Mouse (Mus musculus) embryonic stem cell, embryonic (primary cell): ENCODE data around the gene Ptpn3.
"Not testable (repeated sequence)": the region's sequence is repeated elsewhere in the genome, so short reads cannot be mapped to it uniquely, and the experiment has no call there.

Experiments used
- CTCF ChIA-PET, 4 experiments: fragments of 300-600 bp in 2 of 4; fragments of 350-600 bp in 2 of 4; sonication (Branson Sonifier 250); formaldehyde crosslinking; loops; one replicate each; lab custom pipeline; 2022; ENCODE audit warnings: inconsistent platforms in 2 of 4; lab: Charles Lee
- POLR2A ChIA-PET, 4 experiments: fragments of 300-600 bp in 2 of 4; fragments of 350-600 bp in 2 of 4; sonication (Branson Sonifier 250); formaldehyde crosslinking; loops; one replicate each; lab custom pipeline; 2022; ENCODE audit warnings: antibody characterized with exemption in 4 of 4, inconsistent platforms in 1 of 4; lab: Charles Lee

Ptpn3 gene

DNA sequence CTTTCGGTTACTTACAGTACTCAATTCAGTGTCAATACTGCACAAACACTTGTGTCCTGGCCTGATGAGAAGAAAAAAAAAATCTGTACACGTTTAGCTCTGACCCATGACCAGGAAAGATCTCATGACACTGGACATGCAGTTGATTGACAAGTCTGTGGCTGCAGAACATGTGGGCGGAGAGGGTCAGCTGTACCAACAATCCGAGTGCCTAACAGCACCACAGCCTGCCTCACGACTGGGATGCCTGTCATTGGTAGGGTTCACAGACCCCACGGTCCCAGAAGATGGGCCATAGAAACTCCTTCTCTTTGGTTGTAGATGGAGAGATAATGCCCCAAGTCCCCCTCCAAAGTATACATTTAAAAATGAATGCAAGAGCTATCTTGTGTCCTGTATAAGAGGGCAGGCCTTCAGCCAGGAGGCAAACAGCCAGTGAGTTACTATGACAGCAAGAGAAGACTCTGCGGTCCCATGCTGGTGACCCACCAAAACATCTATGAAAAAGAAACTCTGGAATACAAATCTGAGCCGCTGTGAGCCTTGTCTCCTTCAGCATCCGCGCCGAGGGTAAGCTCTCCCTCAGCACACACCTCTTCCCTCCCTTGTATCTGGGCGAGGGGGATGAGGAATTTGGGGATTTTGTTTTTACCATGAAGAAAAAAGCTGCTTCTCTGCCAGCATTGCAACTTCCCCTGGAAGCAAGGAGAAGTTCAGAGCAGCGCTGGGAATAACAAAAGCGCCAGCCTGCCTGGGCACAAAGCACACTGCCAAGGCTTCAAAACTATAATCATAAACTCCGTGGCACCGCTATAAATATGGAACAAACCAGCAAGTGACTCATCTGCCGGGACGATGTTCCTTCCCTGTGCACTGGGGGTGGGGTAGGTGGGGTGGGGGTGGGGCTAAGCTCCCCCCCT, 72.8 kb downstream of the Ptpn3 start:
- ChIA-PET POLR2A (no interaction called here), CTCF (no interaction called here)

DNA sequence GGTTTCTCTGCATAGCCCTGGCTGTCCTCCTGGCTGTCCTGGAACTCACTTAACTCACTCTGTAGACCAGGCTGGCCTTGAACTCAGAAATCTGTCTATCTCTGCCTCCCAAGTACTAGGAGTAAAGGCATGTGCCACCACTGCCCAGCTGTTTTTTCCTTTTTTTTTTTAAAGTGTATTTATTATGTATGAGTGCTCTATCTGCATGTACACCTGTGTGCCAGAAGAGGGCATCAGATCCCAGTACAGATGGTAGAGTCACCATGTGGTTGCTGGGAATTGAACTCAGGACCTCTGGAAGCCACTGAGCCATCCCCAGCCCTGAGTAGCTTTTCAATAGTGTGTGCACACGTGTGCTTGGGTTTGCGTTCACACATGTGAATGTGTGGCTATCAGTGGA, 76.9 kb downstream of the Ptpn3 start:
- POLR2A ChIA-PET, result interaction anchor here in 1 of 4 experiments (1.1 kb wide), 1 partner anchor 16 kb away, joined by 4 read pairs; no protein-coding TSS in a partner anchor
- CTCF ChIA-PET, result interaction anchor here in 3 of 4 experiments (0.5 to 1.4 kb wide), 10 partner anchors 8 to 1028 kb away, joined by 3 to 5 read pairs (median 3); no protein-coding TSS in a partner anchor

DNA sequence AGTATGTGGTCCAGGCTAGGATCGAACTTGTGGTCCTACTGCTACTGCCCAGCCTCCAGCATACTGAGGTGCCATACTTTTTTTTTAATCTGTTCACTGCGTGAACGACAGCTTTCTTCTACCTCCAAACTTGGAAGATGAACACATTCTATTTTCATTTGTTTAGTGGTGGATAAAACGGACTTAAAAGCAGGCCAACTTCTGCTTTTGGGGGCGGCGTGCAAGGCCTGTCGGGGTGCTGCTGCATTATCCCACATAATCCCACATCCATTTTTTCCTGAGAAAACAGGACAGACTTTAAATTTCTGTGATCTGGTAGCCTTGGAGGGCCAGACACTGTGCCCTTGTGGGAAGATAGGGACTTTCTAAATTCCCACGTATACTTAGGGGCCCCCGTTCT, 83.9 kb downstream of the Ptpn3 start:
- ChIA-PET POLR2A (interaction anchor here in 1 of 4 experiments (0.9 to 1.2 kb wide), 3 partner anchors 9 to 173 kb away, joined by 3 read pairs; no protein-coding TSS in a partner anchor), CTCF (interaction anchor here in 2 of 4 experiments (0.6 to 1.0 kb wide), 3 partner anchors 56 to 541 kb away, joined by 4 to 5 read pairs (median 4); no protein-coding TSS in a partner anchor)

DNA sequence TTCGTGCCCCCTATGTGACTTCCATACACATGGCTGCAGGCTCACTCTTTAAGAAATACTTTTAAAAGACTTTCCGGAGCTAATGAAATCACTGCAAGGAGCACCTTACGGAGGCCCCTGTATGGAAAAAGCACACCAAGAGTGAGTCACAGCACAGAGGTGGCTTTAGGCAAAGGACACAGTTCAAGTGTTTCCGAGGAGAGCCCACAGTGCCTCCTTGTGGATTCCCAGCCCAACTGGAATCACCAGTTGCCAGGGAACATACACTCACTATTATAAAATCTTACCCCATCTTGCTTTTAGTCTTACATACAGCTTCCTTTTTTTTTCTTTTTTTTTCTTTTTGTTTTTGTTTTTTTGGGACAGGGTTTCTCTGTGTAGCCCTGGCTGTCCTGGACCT, 85.1 kb downstream of the Ptpn3 start:
- POLR2A ChIA-PET, result no interaction called here
- CTCF ChIA-PET, result interaction anchor here in 2 of 4 experiments (0.6 to 1.5 kb wide), 5 partner anchors 8 to 252 kb away, joined by 3 to 6 read pairs (median 4); no protein-coding TSS in a partner anchor

DNA sequence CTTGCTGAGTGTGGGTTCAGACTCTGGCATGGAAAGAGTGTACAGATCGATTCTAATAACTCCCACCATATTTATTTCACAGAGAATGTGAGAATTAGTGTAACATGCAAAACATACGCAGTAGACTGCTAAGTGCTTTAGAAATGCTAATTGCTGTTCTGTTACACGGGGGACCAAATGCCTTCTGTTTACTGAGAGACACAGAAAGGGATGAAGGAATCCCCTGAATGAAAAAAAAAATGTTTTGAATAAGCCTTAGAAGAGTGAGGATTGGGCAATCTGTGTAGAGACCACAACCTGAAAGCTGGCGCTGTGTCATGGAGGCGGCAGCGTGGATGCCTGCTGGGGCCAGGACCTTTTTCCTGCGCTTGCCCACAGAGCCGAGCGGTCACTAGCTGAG, 86.8 kb downstream of the Ptpn3 start:
- POLR2A ChIA-PET, result interaction anchor here in 1 of 4 experiments (0.7 kb wide), 1 partner anchor 194 kb away, joined by 3 read pairs; no protein-coding TSS in a partner anchor
- CTCF ChIA-PET, result no interaction called here

DNA sequence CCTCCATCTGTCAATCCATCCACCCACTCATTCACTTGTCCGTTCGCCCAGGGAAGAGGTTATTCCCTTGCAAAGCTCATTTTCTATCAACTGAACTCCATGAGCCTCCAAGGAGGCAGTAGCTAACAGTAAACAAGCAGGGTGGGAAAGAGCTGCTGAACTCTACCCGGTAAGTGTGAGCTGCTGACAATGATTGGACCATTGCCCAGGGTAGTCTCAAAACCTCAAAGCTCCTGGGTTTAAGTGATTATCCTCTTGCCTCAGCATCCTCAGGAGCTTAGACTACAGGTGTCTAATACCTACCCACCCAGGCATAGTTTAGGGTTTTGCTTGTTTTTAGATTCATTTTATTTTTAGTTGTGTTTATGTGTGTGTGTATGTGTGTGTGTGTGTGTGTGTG, 87.5 kb downstream of the Ptpn3 start:
- ChIA-PET CTCF (no interaction called here), POLR2A (interaction anchor here in 2 of 4 experiments (0.7 to 0.8 kb wide), 2 partner anchors 12 to 45 kb away, joined by 3 to 4 read pairs; no protein-coding TSS in a partner anchor)

DNA sequence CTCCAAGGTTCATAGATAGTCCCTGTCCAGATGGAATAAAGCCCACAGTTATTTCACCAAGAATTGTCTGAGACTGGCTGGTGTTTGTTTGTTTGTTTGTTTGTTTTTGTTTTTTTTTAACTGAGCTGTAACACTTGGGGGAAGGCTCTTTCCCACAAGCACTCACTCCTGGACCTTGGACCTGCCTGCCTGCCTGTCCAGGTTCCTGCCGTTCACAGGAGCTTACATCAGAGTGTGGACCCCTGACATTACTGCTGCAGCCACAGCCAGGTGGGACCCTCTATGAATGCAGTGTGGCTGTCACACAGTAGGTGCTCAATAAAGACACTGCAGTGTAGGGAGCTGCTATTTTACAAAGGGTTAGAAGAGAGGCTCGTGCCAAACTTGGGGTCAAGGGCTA, 89.9 kb downstream of the Ptpn3 start:
- POLR2A ChIA-PET, result interaction anchor here in 1 of 4 experiments (1.3 kb wide), 1 partner anchor 16 kb away, joined by 3 read pairs; no protein-coding TSS in a partner anchor
- CTCF ChIA-PET, result interaction anchor here in 1 of 4 experiments (0.6 kb wide), 1 partner anchor 109 kb away, joined by 4 read pairs; no protein-coding TSS in a partner anchor

DNA sequence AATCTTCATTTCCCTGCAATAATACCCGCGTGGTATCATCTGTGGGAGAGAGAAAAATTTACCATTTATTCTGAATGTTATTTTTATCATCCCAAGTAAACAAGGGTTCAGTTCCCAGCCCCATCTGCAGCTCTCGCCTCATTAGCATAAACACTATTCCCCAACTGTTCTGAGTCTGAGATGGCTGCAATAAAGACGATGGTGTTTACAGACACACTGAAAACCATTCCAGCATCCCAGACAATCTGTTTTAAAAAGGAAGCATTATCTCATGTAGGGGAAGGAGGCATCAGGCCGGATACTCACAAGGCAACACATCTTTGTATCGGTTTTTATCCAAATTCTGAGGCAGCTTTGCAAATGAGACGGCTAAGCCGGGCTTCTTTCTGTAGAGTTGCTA, 95.7 kb downstream of the Ptpn3 start:
- POLR2A ChIA-PET, result no interaction called here
- CTCF ChIA-PET, result no interaction called here

DNA sequence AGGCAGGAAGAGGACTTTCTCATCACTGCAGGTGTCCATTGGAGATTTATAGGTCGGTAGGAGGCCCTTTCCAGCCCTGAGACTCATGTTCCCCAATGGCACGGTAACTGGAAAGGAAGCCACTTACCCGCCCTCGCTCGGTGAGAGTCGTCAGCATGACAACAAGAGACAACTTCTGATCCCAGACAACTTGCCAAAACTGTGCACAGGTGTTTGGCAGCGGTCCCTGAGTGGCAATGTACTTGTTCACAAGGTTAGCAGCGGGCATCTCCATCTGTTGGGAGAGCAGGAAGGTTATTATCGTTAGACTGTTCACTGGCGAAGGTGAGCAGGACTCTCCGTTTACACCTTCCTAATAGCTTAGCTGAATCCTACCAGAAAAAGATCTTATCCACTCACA, 96.9 kb downstream of the Ptpn3 start:
- ChIA-PET CTCF (no interaction called here), POLR2A (interaction anchor here in 1 of 4 experiments (0.7 kb wide), 1 partner anchor 696 kb away, joined by 3 read pairs; no protein-coding TSS in a partner anchor)

DNA sequence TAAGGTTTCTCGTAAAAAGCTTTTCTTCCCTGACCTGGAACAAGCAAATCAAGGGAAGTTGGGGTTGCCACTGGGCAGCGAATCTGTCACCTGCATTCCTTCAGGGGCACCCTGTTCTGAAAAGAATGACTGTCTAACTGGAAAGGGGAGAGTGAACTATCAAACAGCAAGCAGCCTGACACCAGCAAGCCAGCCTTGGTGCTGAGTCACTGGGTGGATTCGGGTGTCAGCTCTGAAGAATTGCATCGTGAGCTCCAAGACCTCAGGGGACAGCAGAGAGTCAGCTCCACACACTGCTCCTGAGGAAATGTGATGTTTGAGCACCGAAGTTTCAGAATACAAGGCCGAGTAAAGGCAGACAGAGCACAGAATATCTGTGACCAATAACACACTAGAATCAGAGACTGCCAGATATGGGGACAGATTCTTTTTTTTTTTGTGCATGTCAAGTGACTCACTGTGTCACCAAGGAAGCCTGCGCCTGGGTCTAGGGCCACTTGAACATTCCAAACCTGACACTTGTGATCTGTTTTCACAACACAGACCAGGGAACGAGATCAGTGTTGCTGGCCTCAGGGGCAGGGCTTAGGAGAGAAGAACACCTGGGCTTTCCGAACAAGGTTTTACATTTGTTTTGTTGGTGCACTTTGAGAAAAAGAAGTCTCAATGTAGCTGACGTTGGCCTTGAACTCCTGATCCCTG, 98.8 kb downstream of the Ptpn3 start:
- ChIA-PET POLR2A (interaction anchor here in 3 of 4 experiments (0.7 to 1.3 kb wide), 3 partner anchors 16 to 179 kb away, joined by 3 read pairs; no protein-coding TSS in a partner anchor), CTCF (interaction anchor here in 3 of 4 experiments (0.6 to 1.7 kb wide), 4 partner anchors 9 to 82 kb away, joined by 3 to 5 read pairs (median 4); no protein-coding TSS in a partner anchor)

DNA sequence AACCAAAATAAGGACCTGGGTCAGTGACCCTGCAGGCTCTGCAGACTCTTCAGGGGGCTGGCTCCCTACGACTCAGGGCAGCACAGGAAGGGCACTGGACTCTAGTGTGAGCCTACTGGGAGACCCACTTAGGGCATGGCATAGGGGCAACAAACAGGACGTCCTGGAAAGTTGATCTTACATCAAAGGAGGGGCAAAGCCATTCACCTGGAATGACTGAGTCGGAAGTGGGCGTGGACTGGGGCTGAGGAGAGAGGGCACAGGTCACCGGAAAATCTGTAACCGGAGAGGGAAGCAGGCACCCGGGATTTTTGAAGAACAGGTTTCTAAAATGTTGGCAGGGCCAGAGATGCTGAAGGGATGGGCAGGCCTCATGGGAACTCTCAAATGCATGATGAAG, 99.5 kb downstream of the Ptpn3 start:
- ChIA-PET CTCF (interaction anchor here in 2 of 4 experiments (0.6 to 0.9 kb wide), 3 partner anchors 58 to 82 kb away, joined by 3 to 5 read pairs (median 3); no protein-coding TSS in a partner anchor), POLR2A (interaction anchor here in 2 of 4 experiments (1.1 to 1.3 kb wide), 2 partner anchors 16 to 81 kb away, joined by 3 read pairs; no protein-coding TSS in a partner anchor)

DNA sequence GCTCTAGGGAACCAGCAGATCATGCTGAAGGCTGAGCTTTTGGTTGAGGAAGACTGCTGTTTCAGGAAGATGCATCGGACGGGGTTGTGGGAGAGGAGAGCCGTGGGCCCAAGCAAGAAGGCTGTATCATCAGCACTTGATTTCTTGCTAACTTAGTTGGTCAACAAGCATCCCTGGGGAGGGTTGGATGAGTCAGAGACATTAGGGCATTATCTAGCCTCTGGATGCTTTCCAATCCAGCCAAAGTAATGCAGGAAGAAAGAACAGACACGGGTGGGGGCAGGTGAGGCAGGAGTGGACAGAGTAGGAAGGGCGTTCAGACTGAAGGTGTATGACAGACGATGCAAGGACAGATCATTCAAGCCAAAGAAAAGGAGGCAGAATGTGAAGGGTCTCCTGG, 101.0 kb downstream of the Ptpn3 start:
- CTCF ChIA-PET, result no interaction called here
- POLR2A ChIA-PET, result interaction anchor here in 1 of 4 experiments (1.0 kb wide), 1 partner anchor 18 kb away, joined by 3 read pairs; no protein-coding TSS in a partner anchor

DNA sequence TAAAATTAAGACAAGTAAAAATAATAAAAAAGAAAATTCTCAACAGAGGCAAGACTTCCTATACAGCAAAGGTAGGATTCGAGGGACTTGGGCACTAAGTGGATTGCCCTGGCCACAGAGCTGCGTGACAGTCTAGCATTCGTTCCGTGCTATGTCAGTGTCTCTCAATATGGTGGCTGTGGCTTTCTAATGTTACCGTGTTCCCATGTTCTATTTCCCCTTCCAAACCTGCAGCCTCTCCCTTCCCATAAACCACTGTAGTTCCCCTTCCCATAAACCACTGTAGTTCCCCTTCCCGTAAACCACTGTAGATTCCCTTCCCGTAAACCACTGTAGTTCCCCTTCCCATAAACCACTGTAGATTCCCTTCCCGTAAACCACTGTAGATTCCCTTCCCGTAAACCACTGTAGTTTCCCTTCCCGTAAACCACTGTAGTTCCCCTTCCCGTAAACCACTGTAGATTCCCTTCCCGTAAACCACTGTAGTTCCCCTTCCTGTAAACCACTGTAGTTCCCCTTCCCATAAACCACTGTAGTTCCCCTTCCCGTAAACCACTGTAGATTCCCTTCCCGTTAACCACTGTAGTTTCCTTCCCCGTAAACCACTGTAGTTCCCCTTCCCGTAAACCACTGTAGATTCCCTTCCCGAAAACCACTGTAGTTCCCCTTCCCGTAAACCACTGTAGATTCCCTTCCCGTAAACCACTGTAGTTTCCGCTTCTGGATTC, 102.8 kb downstream of the Ptpn3 start:
- CTCF ChIA-PET, result not testable (repeated sequence)
- POLR2A ChIA-PET, result interaction anchor here in 1 of 4 experiments (0.8 kb wide), 1 partner anchor 244 kb away, joined by 3 read pairs; no protein-coding TSS in a partner anchor

DNA sequence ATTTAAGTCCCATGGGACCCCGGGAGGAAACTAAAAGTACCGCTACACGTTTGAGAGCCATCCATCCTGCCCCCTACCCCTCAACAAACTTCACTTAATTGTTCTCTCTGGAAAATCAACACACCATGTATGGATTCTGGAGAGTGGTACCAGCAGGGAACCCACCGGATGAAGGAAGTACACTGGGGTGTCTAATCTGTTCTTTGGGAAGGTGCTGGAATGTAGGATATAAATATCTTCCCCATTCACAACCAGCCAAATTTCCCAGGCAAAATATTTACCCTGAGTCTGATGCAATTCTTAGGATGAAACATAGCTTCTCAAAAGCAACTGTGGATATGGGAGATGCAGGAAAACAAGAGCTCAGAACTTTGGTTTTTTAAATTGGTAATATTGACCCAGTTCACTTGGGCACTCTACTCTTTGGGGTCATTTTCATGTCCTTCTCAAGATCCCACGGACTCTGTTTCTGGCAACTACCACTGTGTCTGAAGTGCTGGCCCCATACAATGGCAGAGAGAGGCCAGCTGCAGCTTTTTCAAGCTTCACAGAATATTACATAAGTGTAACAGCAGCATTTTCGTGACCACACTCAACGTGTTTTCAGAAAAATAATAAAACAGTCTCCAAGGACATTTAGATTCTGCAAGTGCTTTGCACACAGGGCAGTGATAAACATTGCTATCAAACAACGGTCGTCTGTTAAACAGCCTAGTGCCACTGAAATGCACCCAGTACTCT, 109.9 kb downstream of the Ptpn3 start:
- ChIA-PET POLR2A (interaction anchor here in 1 of 4 experiments (1.2 kb wide), 1 partner anchor 16 kb away, joined by 3 read pairs; no protein-coding TSS in a partner anchor), CTCF (no interaction called here)

DNA sequence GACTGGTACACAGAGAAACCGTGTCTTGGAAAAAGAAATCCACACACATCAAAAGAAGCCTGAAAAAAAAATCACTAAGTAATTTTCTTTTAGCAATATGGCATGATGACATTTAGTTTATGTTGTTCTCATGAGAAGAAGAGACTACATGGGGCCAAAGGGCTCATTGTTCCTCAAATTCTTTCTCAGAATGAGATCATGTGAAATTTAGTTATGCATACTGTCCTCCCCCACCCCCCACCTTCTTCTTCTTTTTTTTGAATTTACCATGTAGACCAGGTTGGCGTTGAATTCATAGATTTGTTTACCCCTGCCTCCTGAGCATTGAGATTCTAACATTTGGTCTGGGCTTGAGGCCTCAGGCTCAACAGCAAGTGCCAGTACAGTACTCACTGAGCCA, 111.8 kb downstream of the Ptpn3 start:
- ChIA-PET CTCF (no interaction called here), POLR2A (no interaction called here)

DNA sequence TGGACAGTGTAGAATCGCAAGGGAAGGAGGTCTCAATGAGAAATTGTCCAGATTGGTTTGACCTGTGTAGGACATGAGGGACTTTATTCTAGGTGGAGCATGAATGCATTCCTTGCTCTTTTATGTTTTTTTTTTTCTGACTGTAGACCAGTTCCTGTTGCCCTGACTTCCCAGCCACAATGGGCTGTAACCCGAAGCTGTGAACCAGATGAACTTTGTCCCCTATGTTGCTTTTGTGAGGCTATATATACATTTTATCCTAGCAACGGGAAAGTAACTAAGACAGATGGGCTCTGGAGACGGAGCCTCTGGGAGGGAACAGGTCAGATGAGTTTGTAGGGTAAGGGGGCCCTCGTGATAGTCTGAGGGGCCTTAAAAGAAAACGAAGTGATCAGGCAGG, 115.6 kb downstream of the Ptpn3 start:
- CTCF ChIA-PET, result interaction anchor here in 2 of 4 experiments (0.6 to 0.8 kb wide), 3 partner anchors 10 to 144 kb away, joined by 3 to 4 read pairs (median 3); no protein-coding TSS in a partner anchor
- POLR2A ChIA-PET, result interaction anchor here (0.6 to 1.2 kb wide), 9 partner anchors 9 to 242 kb away, joined by 3 to 4 read pairs (median 3); no protein-coding TSS in a partner anchor

DNA sequence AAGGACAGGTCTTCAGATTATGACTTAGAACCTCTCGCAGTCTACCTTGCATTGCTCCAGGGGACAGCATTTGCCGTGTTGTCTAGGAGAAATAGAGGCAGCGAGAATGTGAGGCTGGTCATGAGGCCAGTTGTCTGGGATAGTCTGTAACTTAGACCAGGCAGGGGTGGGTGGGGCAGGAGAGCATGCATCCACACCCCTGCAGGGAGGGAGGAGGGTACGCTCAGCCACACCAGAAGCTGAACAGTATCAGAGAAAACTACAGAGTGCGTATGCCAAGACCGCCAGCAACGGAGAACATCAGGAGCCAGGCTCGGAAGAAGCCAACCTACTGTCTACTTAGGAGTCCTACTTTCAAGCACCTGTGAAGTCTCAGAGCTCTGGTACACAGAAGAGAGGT, 116.2 kb downstream of the Ptpn3 start:
- POLR2A ChIA-PET, result interaction anchor here (0.6 to 1.2 kb wide), 9 partner anchors 10 to 429 kb away, joined by 3 to 7 read pairs (median 3); no protein-coding TSS in a partner anchor
- CTCF ChIA-PET, result interaction anchor here in 2 of 4 experiments (0.6 to 0.8 kb wide), 4 partner anchors 9 to 549 kb away, joined by 3 to 6 read pairs (median 4); no protein-coding TSS in a partner anchor
